Mouse (Mus musculus) adrenal gland, postnatal 4 days (tissue): ENCODE results near the gene Tas1r2. TPM values are rescaled to one million over a fixed set of nuclear protein-coding genes. Genes with fewer than 3 reads are reported as not detected.

ENCODE experiments used
- DNase-seq, 2 experiments: peaks; one replicate each; pipeline ENCODE4 v3.0.0; 2021 to 2022; ENCODE audit warnings: low spot score in 2 of 2, mixed read lengths in 2 of 2
- long read RNA-seq, 2 experiments: library from polyadenylated mRNA; stranded (forward); transcript quantifications; one replicate each; pipeline ENCODE4 v2.0.0; 2021
- total RNA-seq, 2 experiments: library from RNA; stranded (reverse); gene quantifications; 2 replicates each; pipeline ENCODE4 v1.2.3; 2021

The Tas1r2 gene
- not detected for total RNA-seq
- long read RNA-seq, experiment 1: 0 reads
- long read RNA-seq, experiment 2: 0 reads

- DNase-seq: no peak
Observed at GRCm38 (mm10) chr4:139653238-139653637, at the start of gene Tas1r2. Gene Tas1r2 (plus strand): TSS chr4:139653538.

- no peak for DNase-seq
Observed at GRCm38 (mm10) chr4:139605216-139605615, 48.1 kb upstream of the Tas1r2 start.

GRCm38 (mm10) chr4:139606732-139607131 lies 46.6 kb upstream of the Tas1r2 start:
- DNase-seq: no peak

GRCm38 (mm10) chr4:139608975-139609374 lies 44.4 kb upstream of the Tas1r2 start:
- no peak for DNase-seq

GRCm38 (mm10) chr4:139610954-139611353 lies 42.4 kb upstream of the Tas1r2 start:
- no peak for DNase-seq

- DNase-seq: peak; percentile 60 to 78
Observed at GRCm38 (mm10) chr4:139611542-139611953, 41.8 kb upstream of the Tas1r2 start.

GRCm38 (mm10) chr4:139614524-139615260 lies 38.6 kb upstream of the Tas1r2 start:
- DNase-seq: no peak

GRCm38 (mm10) chr4:139616276-139617000 lies 36.9 kb upstream of the Tas1r2 start:
- DNase-seq: no peak

GRCm38 (mm10) chr4:139617001-139617364 lies 36.4 kb upstream of the Tas1r2 start:
- DNase-seq: no peak

GRCm38 (mm10) chr4:139619765-139620164 lies 33.6 kb upstream of the Tas1r2 start:
- DNase-seq: no peak

- DNase-seq: peak; percentile 49 to 75
Observed at GRCm38 (mm10) chr4:139622373-139623282, 30.7 kb upstream of the Tas1r2 start, which contains the start of gene Aldh4a1. Gene Aldh4a1 (plus strand): TSS chr4:139622866.

GRCm38 (mm10) chr4:139623434-139624115 lies 29.8 kb upstream of the Tas1r2 start:
- DNase-seq: no peak

GRCm38 (mm10) chr4:139624116-139624489 lies 29.2 kb upstream of the Tas1r2 start:
- no peak for DNase-seq

- no peak for DNase-seq
Observed at GRCm38 (mm10) chr4:139624706-139625105, 28.6 kb upstream of the Tas1r2 start.

- no peak for DNase-seq
Observed at GRCm38 (mm10) chr4:139627361-139627760, 26.0 kb upstream of the Tas1r2 start.

- DNase-seq: no peak
Observed at GRCm38 (mm10) chr4:139630171-139630570, 23.2 kb upstream of the Tas1r2 start.

- DNase-seq: no peak
Observed at GRCm38 (mm10) chr4:139631141-139631540, 22.2 kb upstream of the Tas1r2 start.

GRCm38 (mm10) chr4:139631569-139632253 lies 21.6 kb upstream of the Tas1r2 start:
- DNase-seq: no peak

GRCm38 (mm10) chr4:139632254-139632580 lies 21.1 kb upstream of the Tas1r2 start:
- DNase-seq: no peak

- peak; percentile 41 to 44 for DNase-seq
Observed at GRCm38 (mm10) chr4:139636373-139636772, 17.0 kb upstream of the Tas1r2 start.
